Mouse (Mus musculus) hindbrain, embryonic 13.5 days (tissue): Measurements from ENCODE around the gene Sctr. TPM values are rescaled to one million over a fixed set of nuclear protein-coding genes. Genes with fewer than 3 reads are reported as not detected.
A peak's percentile ranks its signal among the peaks of the same experiment; 100 is the strongest.

Source experiments
- ATAC-seq: fragments of 200-750 bp; cut with Nextera tagmentation; 2 replicates; pipeline ENCODE4 v1.8.0; 2017; ENCODE audit warnings: moderate TSS enrichment; ENCODE audit not compliant: low FRiP score
- H3K27ac ChIP-seq: fragments of 300-500 bp; sonication (generic); 2 replicates; pipeline ENCODE4 v1.5.1; 2015; ENCODE audit warnings: inconsistent platforms, mild to moderate bottlenecking, moderate library complexity
- H3K27me3 ChIP-seq: fragments of 300-500 bp; sonication (generic); 2 replicates; pipeline ENCODE4 v1.6.1; 2015; ENCODE audit warnings: mild to moderate bottlenecking, inconsistent platforms
- H3K36me3 ChIP-seq: fragments of 300-500 bp; sonication (generic); 2 replicates; pipeline ENCODE4 v1.6.1; 2015; ENCODE audit warnings: mild to moderate bottlenecking, inconsistent platforms
- H3K4me1 ChIP-seq: fragments of 300-500 bp; sonication (generic); replicated peaks from 2 replicates; pipeline ENCODE4 v1.6.1; 2015; ENCODE audit warnings: inconsistent platforms
- H3K4me2 ChIP-seq: fragments of 300-500 bp; sonication (generic); 2 replicates; pipeline ENCODE4 v1.6.1; 2015; ENCODE audit warnings: inconsistent platforms, mild to moderate bottlenecking, moderate library complexity
- H3K4me3 ChIP-seq: fragments of 300-500 bp; sonication (generic); 2 replicates; pipeline ENCODE4 v1.5.1; 2015; ENCODE audit warnings: mild to moderate bottlenecking, inconsistent platforms
- H3K9ac ChIP-seq: fragments of 300-500 bp; sonication (generic); 2 replicates; pipeline ENCODE4 v1.6.1; 2015; ENCODE audit warnings: mild to moderate bottlenecking, inconsistent platforms
- H3K9me3 ChIP-seq: fragments of 300-500 bp; sonication (generic); 2 replicates; pipeline ENCODE4 v1.6.1; 2016; ENCODE audit warnings: inconsistent platforms
- WGBS: fragments of 180-500 bp; shearing (Covaris S2); methylation state at CpG from one replicate; pipeline ENCODE4 v1.1.7; 2015; 5-methylcytosine and 5-hydroxymethylcytosine counted together
- polyA plus RNA-seq: library from polyadenylated mRNA; unstranded; fragments of >200 nt; fragmentation: Nextera tagmentation; extraction: Ambion mirVana; gene quantifications from 2 replicates; pipeline ENCODE4 v1.2.1, GENCODE M21; 2015

The Sctr gene
- polyA plus RNA-seq, 1 experiment from 2014 or later: 1.0 TPM

GRCm38 (mm10) chr1:120098327-120098726, 91.6 kb downstream of the Sctr start:
- no peak for ATAC-seq
- Histone ChIP-seq H3K4me3 (no peak overlapping the region), H3K9me3 (no peaks in the 10 kb centered on the region), H3K4me2 (no peak overlapping the region), H3K4me1 (no peaks in the 10 kb centered on the region), H3K27me3 (no peaks in the 10 kb centered on the region), H3K27ac (no peak overlapping the region), H3K36me3 (no peaks in the 10 kb centered on the region), H3K9ac (no peak overlapping the region)
- 15% methylated on average over 7 of the region's 7 CpGs for WGBS

GRCm38 (mm10) chr1:120099483-120099882, 92.8 kb downstream of the Sctr start:
- H3K9ac ChIP-seq: no peak overlapping the region
- no peaks in the 10 kb centered on the region for H3K27me3 ChIP-seq
- H3K36me3 ChIP-seq: no peaks in the 10 kb centered on the region
- no peak overlapping the region for H3K4me3 ChIP-seq
- H3K4me1 ChIP-seq: no peaks in the 10 kb centered on the region
- no peak overlapping the region for H3K27ac ChIP-seq
- 67% methylated on average over 6 of the region's 6 CpGs for WGBS
- no peak overlapping the region for H3K4me2 ChIP-seq
- no peak for ATAC-seq
- H3K9me3 ChIP-seq: no peaks in the 10 kb centered on the region

- H3K4me2 ChIP-seq: no peak overlapping the region
- H3K27me3 ChIP-seq: no peaks in the 10 kb centered on the region
- WGBS: 74% methylated on average over 8 of the region's 8 CpGs
- no peak overlapping the region for H3K9ac ChIP-seq
- no peak overlapping the region for H3K4me3 ChIP-seq
- H3K27ac ChIP-seq: no peak overlapping the region
- ATAC-seq: no peak
- H3K4me1 ChIP-seq: no peaks in the 10 kb centered on the region
- no peaks in the 10 kb centered on the region for H3K36me3 ChIP-seq
- H3K9me3 ChIP-seq: no peaks in the 10 kb centered on the region
Measured at GRCm38 (mm10) chr1:120100456-120101226, 93.9 kb downstream of the Sctr start.

GRCm38 (mm10) chr1:120101227-120101609, 94.5 kb downstream of the Sctr start:
- no peaks in the 10 kb centered on the region for H3K4me1 ChIP-seq
- no peak for ATAC-seq
- no peaks in the 10 kb centered on the region for H3K27me3 ChIP-seq
- H3K9me3 ChIP-seq: no peaks in the 10 kb centered on the region
- H3K36me3 ChIP-seq: no peaks in the 10 kb centered on the region
- WGBS: 83% methylated on average over 3 of the region's 3 CpGs
- H3K4me2 ChIP-seq: no peak overlapping the region
- no peak overlapping the region for H3K4me3 ChIP-seq
- H3K9ac ChIP-seq: no peak overlapping the region
- H3K27ac ChIP-seq: no peak overlapping the region

GRCm38 (mm10) chr1:120105556-120105959, 98.9 kb downstream of the Sctr start:
- no peaks in the 10 kb centered on the region for H3K27me3 ChIP-seq
- no peaks in the 10 kb centered on the region for H3K36me3 ChIP-seq
- WGBS: 85% methylated on average over 5 of the region's 5 CpGs
- H3K9ac ChIP-seq: no peak overlapping the region
- no peak overlapping the region for H3K4me3 ChIP-seq
- no peak for ATAC-seq
- H3K4me1 ChIP-seq: no peaks in the 10 kb centered on the region
- H3K4me2 ChIP-seq: no peak overlapping the region
- no peak overlapping the region for H3K27ac ChIP-seq
- no peaks in the 10 kb centered on the region for H3K9me3 ChIP-seq

- H3K4me1 ChIP-seq: 0 out of 2 replicates have a peak, but pooled peaks cover 5% of the 10 kb centered on the region
- WGBS: 87% methylated on average over 19 of the region's 19 CpGs
- no peak for ATAC-seq
Measured at GRCm38 (mm10) chr1:120109741-120110432, 103.2 kb downstream of the Sctr start.

GRCm38 (mm10) chr1:120111766-120112165, 105.1 kb downstream of the Sctr start:
- WGBS: 92% methylated on average over 8 of the region's 8 CpGs
- H3K9me3 ChIP-seq: no peaks in the 10 kb centered on the region
- H3K4me1 ChIP-seq: peaks cover 12% of the 10 kb centered on the region; the same call in 1 of the 2 replicates
- ATAC-seq: no peak
- no peak overlapping the region for H3K4me3 ChIP-seq
- H3K36me3 ChIP-seq: peaks cover 48% of the 10 kb centered on the region
- H3K4me2 ChIP-seq: no peak overlapping the region
- no peak overlapping the region for H3K27ac ChIP-seq
- no peaks in the 10 kb centered on the region for H3K27me3 ChIP-seq
- H3K9ac ChIP-seq: 0 out of 2 replicates have a peak overlapping the region, but pooled peaks have one; percentile 35

More at GRCm38 (mm10) chr1:120109741-120110432, 103.2 kb downstream of the Sctr start:
- Histone ChIP-seq H3K9ac (no peak overlapping the region), H3K27me3 (no peaks in the 10 kb centered on the region), H3K36me3 (peaks cover 34% of the 10 kb centered on the region), H3K4me3 (no peak overlapping the region), H3K27ac (no peak overlapping the region), H3K9me3 (no peaks in the 10 kb centered on the region), H3K4me2 (no peak overlapping the region)

- Histone ChIP-seq H3K9me3 (no peaks in the 10 kb centered on the region), H3K36me3 (peaks cover 48% of the 10 kb centered on the region), H3K27me3 (no peaks in the 10 kb centered on the region), H3K4me1 (peaks cover 17% of the 10 kb centered on the region), H3K4me2 (no peak overlapping the region), H3K27ac (peak overlapping the region; percentile 30; the same call in 1 of the 2 replicates), H3K4me3 (no peak overlapping the region), H3K9ac (peak overlapping the region; percentile 35; the same call in 1 of the 2 replicates)
- ATAC-seq: no peak
- 92% methylated on average over 12 of the region's 12 CpGs for WGBS
Measured at GRCm38 (mm10) chr1:120112251-120113187, 105.8 kb downstream of the Sctr start.

Other genes with a start within 250 kb of the Sctr start
- 11.4 and 12.1 TPM in 2 replicates for gene Ptpn4, start 169.3 kb upstream of the Sctr start, polyA plus RNA-seq
- 9.0 and 9.4 TPM in 2 replicates for gene Tmem177, start 93.7 kb upstream of the Sctr start, polyA plus RNA-seq
- 0.45 and 0.49 TPM in 2 replicates for gene Cfap221, start 9.7 kb upstream of the Sctr start, polyA plus RNA-seq
- 7.9 and 8.0 TPM in 2 replicates for gene Tmem37, start 67.2 kb downstream of the Sctr start, polyA plus RNA-seq
- gene Dbi, start 114.2 kb downstream of the Sctr start, polyA plus RNA-seq: 1,104 and 1,361 TPM in 2 replicates
- 20.1 and 21.6 TPM in 2 replicates for gene 3110009E18Rik, start 114.3 kb downstream of the Sctr start, polyA plus RNA-seq